Mouse (Mus musculus): ENCODE results near the gene Sptbn1. TPM values are rescaled to one million over a fixed set of nuclear protein-coding genes. Genes with fewer than 3 reads are reported as not detected.

Gene Sptbn1
- polyA plus RNA-seq, 1 experiment from 2014 or later: 66.6 TPM

- H3K27me3 ChIP-seq (replicated peaks; ENCODE audit: low read depth, poor library complexity, severe bottlenecking): no peaks in the 10 kb centered on the region
- no peak overlapping the region for H3K4me3 ChIP-seq
- 42% methylated on average over 3 of the region's 3 CpGs for WGBS
- H3K4me1 ChIP-seq: peaks cover 18% of the 10 kb centered on the region
- no peak for DNase-seq (ENCODE audit: low spot score)
- H3K36me3 ChIP-seq (replicated peaks): no peaks in the 10 kb centered on the region; the same call in 1 of the 2 replicates
- H3K27ac ChIP-seq (replicated peaks): no peak overlapping the region
- no peaks in the 10 kb centered on the region for H3K9me3 ChIP-seq
These were observed 91.9 kb downstream of the Sptbn1 start for GRCm38 (mm10) chr11:30176111-30176510.

GRCm38 (mm10) chr11:30175623-30176022 lies 92.4 kb downstream of the Sptbn1 start:
- H3K4me3 ChIP-seq: no peak overlapping the region
- H3K4me1 ChIP-seq: peaks cover 18% of the 10 kb centered on the region
- H3K27me3 ChIP-seq (replicated peaks; ENCODE audit: low read depth, poor library complexity, severe bottlenecking): no peaks in the 10 kb centered on the region
- DNase-seq (ENCODE audit: low spot score): no peak
- H3K27ac ChIP-seq (replicated peaks): no peak overlapping the region
- 69% methylated on average over 1 of the region's 1 CpGs for WGBS
- no peaks in the 10 kb centered on the region for H3K9me3 ChIP-seq
- no peaks in the 10 kb centered on the region; the same call in 1 of the 2 replicates for H3K36me3 ChIP-seq (replicated peaks)

- DNase-seq (ENCODE audit: low spot score): no peak
- Histone ChIP-seq H3K36me3 (replicated peaks) (no peaks in the 10 kb centered on the region; the same call in 1 of the 2 replicates), H3K4me3 (no peak overlapping the region), H3K4me1 (peaks cover 12% of the 10 kb centered on the region), H3K27ac (replicated peaks) (no peak overlapping the region), H3K9me3 (no peaks in the 10 kb centered on the region), H3K27me3 (replicated peaks; ENCODE audit: low read depth, poor library complexity, severe bottlenecking) (no peaks in the 10 kb centered on the region)
- 88% methylated on average over 4 of the region's 4 CpGs for WGBS
These were observed 96.3 kb downstream of the Sptbn1 start for GRCm38 (mm10) chr11:30171586-30172178.

GRCm38 (mm10) chr11:30171184-30171583 lies 96.8 kb downstream of the Sptbn1 start:
- Histone ChIP-seq H3K27ac (replicated peaks) (no peak overlapping the region), H3K9me3 (no peaks in the 10 kb centered on the region), H3K4me1 (peaks cover 7% of the 10 kb centered on the region; the same call in 1 of the 2 replicates), H3K4me3 (no peak overlapping the region), H3K36me3 (replicated peaks) (no peaks in the 10 kb centered on the region; the same call in 1 of the 2 replicates), H3K27me3 (replicated peaks; ENCODE audit: low read depth, poor library complexity, severe bottlenecking) (no peaks in the 10 kb centered on the region)
- WGBS: 91% methylated on average over 5 of the region's 5 CpGs
- no peak for DNase-seq (ENCODE audit: low spot score)

- no peaks in the 10 kb centered on the region for H3K9me3 ChIP-seq
- 79% methylated on average over 4 of the region's 4 CpGs for WGBS
- no peak overlapping the region for H3K4me3 ChIP-seq
These were observed 101.4 kb downstream of the Sptbn1 start for GRCm38 (mm10) chr11:30166551-30166922.

GRCm38 (mm10) chr11:30165861-30166550 lies 102.0 kb downstream of the Sptbn1 start:
- peaks cover 16% of the 10 kb centered on the region for H3K4me1 ChIP-seq
- H3K36me3 ChIP-seq (replicated peaks): peaks cover 4% of the 10 kb centered on the region; the same call in 1 of the 2 replicates
- H3K27ac ChIP-seq (replicated peaks): no peak overlapping the region
- no peak for DNase-seq (ENCODE audit: low spot score)
- H3K27me3 ChIP-seq (replicated peaks; ENCODE audit: low read depth, poor library complexity, severe bottlenecking): no peaks in the 10 kb centered on the region
- H3K4me3 ChIP-seq: no peak overlapping the region
- WGBS: 61% methylated on average over 5 of the region's 5 CpGs
- H3K9me3 ChIP-seq: no peaks in the 10 kb centered on the region

More at GRCm38 (mm10) chr11:30166551-30166922, 101.4 kb downstream of the Sptbn1 start:
- Histone ChIP-seq H3K27ac (replicated peaks) (no peak overlapping the region), H3K4me1 (peaks cover 10% of the 10 kb centered on the region), H3K27me3 (replicated peaks; ENCODE audit: low read depth, poor library complexity, severe bottlenecking) (no peaks in the 10 kb centered on the region), H3K36me3 (replicated peaks) (no peaks in the 10 kb centered on the region)
- no peak for DNase-seq (ENCODE audit: low spot score)

- Histone ChIP-seq H3K27ac (replicated peaks) (no peak overlapping the region), H3K9me3 (no peaks in the 10 kb centered on the region), H3K4me1 (peaks cover 17% of the 10 kb centered on the region), H3K27me3 (replicated peaks; ENCODE audit: low read depth, poor library complexity, severe bottlenecking) (no peaks in the 10 kb centered on the region), H3K36me3 (replicated peaks) (peaks cover 7% of the 10 kb centered on the region), H3K4me3 (no peak overlapping the region)
- 66% methylated on average over 5 of the region's 5 CpGs for WGBS
- no peak for DNase-seq (ENCODE audit: low spot score)
These were observed 103.3 kb downstream of the Sptbn1 start for GRCm38 (mm10) chr11:30164515-30165214.

- no peak for DNase-seq (ENCODE audit: low spot score)
- peaks cover 15% of the 10 kb centered on the region for H3K36me3 ChIP-seq (replicated peaks)
- H3K27ac ChIP-seq (replicated peaks): no peak overlapping the region
- H3K9me3 ChIP-seq: no peaks in the 10 kb centered on the region
- 78% methylated on average over 1 of the region's 1 CpGs for WGBS
- H3K27me3 ChIP-seq (replicated peaks; ENCODE audit: low read depth, poor library complexity, severe bottlenecking): no peaks in the 10 kb centered on the region
- H3K4me3 ChIP-seq: no peak overlapping the region
- peaks cover 17% of the 10 kb centered on the region for H3K4me1 ChIP-seq
These were observed 104.1 kb downstream of the Sptbn1 start for GRCm38 (mm10) chr11:30163870-30164269.

GRCm38 (mm10) chr11:30163081-30163480 lies 104.9 kb downstream of the Sptbn1 start:
- no peak overlapping the region for H3K4me3 ChIP-seq
- peaks cover 21% of the 10 kb centered on the region for H3K36me3 ChIP-seq (replicated peaks)
- WGBS: 81% methylated on average over 4 of the region's 4 CpGs
- no peaks in the 10 kb centered on the region for H3K27me3 ChIP-seq (replicated peaks; ENCODE audit: low read depth, poor library complexity, severe bottlenecking)
- no peak overlapping the region for H3K27ac ChIP-seq (replicated peaks)
- DNase-seq (ENCODE audit: low spot score): no peak
- no peaks in the 10 kb centered on the region for H3K9me3 ChIP-seq
- peaks cover 17% of the 10 kb centered on the region for H3K4me1 ChIP-seq

- Histone ChIP-seq H3K36me3 (replicated peaks) (peaks cover 24% of the 10 kb centered on the region), H3K9me3 (no peaks in the 10 kb centered on the region), H3K4me1 (peaks cover 14% of the 10 kb centered on the region), H3K4me3 (no peak overlapping the region), H3K27ac (replicated peaks) (0 out of 2 replicates have a peak overlapping the region, but pooled peaks have one; percentile 63), H3K27me3 (replicated peaks; ENCODE audit: low read depth, poor library complexity, severe bottlenecking) (no peaks in the 10 kb centered on the region)
- no peak for DNase-seq (ENCODE audit: low spot score)
- WGBS: 70% methylated on average over 1 of the region's 1 CpGs
These were observed 106.2 kb downstream of the Sptbn1 start for GRCm38 (mm10) chr11:30161744-30162143.

GRCm38 (mm10) chr11:30161173-30161650 lies 106.8 kb downstream of the Sptbn1 start:
- DNase-seq (ENCODE audit: low spot score): peak; percentile 37
- peaks cover 14% of the 10 kb centered on the region for H3K4me1 ChIP-seq
- no peak overlapping the region for H3K4me3 ChIP-seq
- 43% methylated on average over 6 of the region's 6 CpGs for WGBS
- H3K9me3 ChIP-seq: no peaks in the 10 kb centered on the region
- H3K27me3 ChIP-seq (replicated peaks; ENCODE audit: low read depth, poor library complexity, severe bottlenecking): no peaks in the 10 kb centered on the region
- H3K27ac ChIP-seq (replicated peaks): peak overlapping the region; percentile 63
- peaks cover 26% of the 10 kb centered on the region for H3K36me3 ChIP-seq (replicated peaks)

GRCm38 (mm10) chr11:30160625-30161172 lies 107.3 kb downstream of the Sptbn1 start:
- Histone ChIP-seq H3K27ac (replicated peaks) (peak overlapping the region; percentile 63; the same call in 1 of the 2 replicates), H3K4me1 (peaks cover 14% of the 10 kb centered on the region), H3K4me3 (no peak overlapping the region), H3K36me3 (replicated peaks) (peaks cover 26% of the 10 kb centered on the region), H3K27me3 (replicated peaks; ENCODE audit: low read depth, poor library complexity, severe bottlenecking) (no peaks in the 10 kb centered on the region), H3K9me3 (no peaks in the 10 kb centered on the region)
- WGBS: 85% methylated on average over 4 of the region's 4 CpGs
- no peak for DNase-seq (ENCODE audit: low spot score)
